17 mouse cellular contexts compared by ENCODE assay signal in genomic region chr1:52152369-52152768, GRCm38 (mm10). TPM values are rescaled to one million over a fixed set of nuclear protein-coding genes. Genes with fewer than 3 reads are reported as not detected.
DNase-seq lines count a peak whose midpoint lies in the region; ATAC-seq lines count a peak whose summit lies in the region.
"Had no signal": no experiment of that assay in that cellular context is flagged by ENCODE, and none has a peak within 500 bp of the region (broad histone marks: within the 10 kb centered on the region; RNA-seq: fewer than 3 reads in every experiment).

No protein-coding gene starts in this region.

- no peak overlapping the region for H3K9ac ChIP-seq in midbrain, embryonic 11.5 days (ENCODE audit: low read length)
- H3K9ac ChIP-seq in midbrain, embryonic 14.5 days (replicated peaks; ENCODE audit: low read length), result no peak overlapping the region
- no peak overlapping the region for H3K9ac ChIP-seq in heart, embryonic 12.5 days
- H3K9ac ChIP-seq: embryonic facial prominence, embryonic 12.5 days; forebrain, embryonic 15.5 days; hindbrain, embryonic 15.5 days; kidney, embryonic 15.5 days; limb, embryonic 12.5 days; liver, embryonic 15.5 days had no signal

- H3K4me1 ChIP-seq in midbrain, embryonic 11.5 days (ENCODE audit: control insufficient read depth, insufficient read depth, low read length), result peaks cover 12% of the 10 kb centered on the region
- peaks cover 4% of the 10 kb centered on the region; the same call in 1 of the 2 replicates for H3K4me1 ChIP-seq in midbrain, embryonic 14.5 days (ENCODE audit: control insufficient read depth, insufficient read depth, low read length)
- peaks cover 35% of the 10 kb centered on the region for H3K4me1 ChIP-seq in heart, embryonic 12.5 days (replicated peaks)

- H3K36me3 ChIP-seq in midbrain, embryonic 11.5 days (ENCODE audit: control insufficient read depth, insufficient read depth, low read length), result no peaks in the 10 kb centered on the region
- H3K36me3 ChIP-seq in midbrain, embryonic 14.5 days (ENCODE audit: control insufficient read depth, insufficient read depth, low read length), result no peaks in the 10 kb centered on the region
- H3K36me3 ChIP-seq in heart, embryonic 12.5 days, result peaks cover 25% of the 10 kb centered on the region
- H3K36me3 ChIP-seq: embryonic facial prominence, embryonic 12.5 days; forebrain, embryonic 15.5 days; hindbrain, embryonic 15.5 days had no signal

- no peaks in the 10 kb centered on the region for H3K9me3 ChIP-seq in midbrain, embryonic 11.5 days (ENCODE audit: control insufficient read depth, low read length)
- H3K9me3 ChIP-seq in midbrain, embryonic 14.5 days (ENCODE audit: control insufficient read depth, low read length), result no peaks in the 10 kb centered on the region
- H3K9me3 ChIP-seq in heart, embryonic 12.5 days (replicated peaks), result no peaks in the 10 kb centered on the region
- H3K9me3 ChIP-seq: embryonic facial prominence, embryonic 12.5 days; forebrain, embryonic 15.5 days; hindbrain, embryonic 15.5 days; kidney, embryonic 15.5 days; limb, embryonic 12.5 days; liver, embryonic 15.5 days had no signal

- peak; percentile 97 for DNase-seq in heart, adult 11 months
- DNase-seq in heart, postnatal 25 days (ENCODE audit: low spot score), result no peak
- DNase-seq in midbrain, embryonic 11.5 days (ENCODE audit: low spot score, missing footprints), result peak; percentile 77
- DNase-seq in midbrain, embryonic 14.5 days, result no peak
- no peak for DNase-seq in layer of hippocampus, postnatal 25 days (ENCODE audit: extremely low spot score in 1 of 2, low spot score in 1 of 2)
- DNase-seq: B cell, adult 2 months; cerebellum, adult 2 months had no signal

- intact Hi-C loops in heart, postnatal 25 days (cut with DNase I), result no loop called here

- no peak overlapping the region for H3K27ac ChIP-seq in midbrain, embryonic 11.5 days (ENCODE audit: low read depth, low read length)
- no peak overlapping the region for H3K27ac ChIP-seq in midbrain, embryonic 14.5 days (replicated peaks; ENCODE audit: low read depth, low read length)
- H3K27ac ChIP-seq in heart, embryonic 12.5 days (ENCODE audit: poor library complexity, severe bottlenecking), result peak overlapping the region; percentile 88
- H3K27ac ChIP-seq: embryonic facial prominence, embryonic 12.5 days; forebrain, embryonic 15.5 days; hindbrain, embryonic 15.5 days; kidney, embryonic 15.5 days; limb, embryonic 12.5 days; liver, embryonic 15.5 days; macrophage had no signal

- H3K4me2 ChIP-seq in midbrain, embryonic 11.5 days, result no peak overlapping the region
- H3K4me2 ChIP-seq in midbrain, embryonic 14.5 days (ENCODE audit: low read length), result no peak overlapping the region
- no peak overlapping the region for H3K4me2 ChIP-seq in heart, embryonic 12.5 days
- H3K4me2 ChIP-seq: embryonic facial prominence, embryonic 12.5 days; forebrain, embryonic 15.5 days; hindbrain, embryonic 15.5 days; kidney, embryonic 15.5 days; limb, embryonic 12.5 days; liver, embryonic 15.5 days had no signal

- WGBS in midbrain, embryonic 11.5 days, result 68% methylated on average over 13 of the region's 13 CpGs
- 55% methylated on average over 13 of the region's 13 CpGs for WGBS in midbrain, embryonic 14.5 days
- 57% methylated on average over 13 of the region's 13 CpGs for WGBS in heart, embryonic 12.5 days

- H3K4me3 ChIP-seq in midbrain, embryonic 11.5 days (ENCODE audit: low read depth, low read length), result no peak overlapping the region
- no peak overlapping the region for H3K4me3 ChIP-seq in midbrain, embryonic 14.5 days (replicated peaks; ENCODE audit: low read depth, low read length)
- H3K4me3 ChIP-seq in heart, embryonic 12.5 days, result no peak overlapping the region
- H3K4me3 ChIP-seq: embryonic facial prominence, embryonic 12.5 days; forebrain, embryonic 15.5 days; hindbrain, embryonic 15.5 days; kidney, embryonic 15.5 days; limb, embryonic 12.5 days; liver, embryonic 15.5 days had no signal

- ATAC-seq in midbrain, embryonic 11.5 days (ENCODE audit: low FRiP score), result no peak
- ATAC-seq in midbrain, embryonic 14.5 days (ENCODE audit: low FRiP score, low TSS enrichment), result no peak
- peak; percentile 73 for ATAC-seq in heart, embryonic 12.5 days (ENCODE audit: insufficient number of reproducible peaks, low FRiP score)
- ATAC-seq in cerebellum, adult (ENCODE audit: insufficient number of reproducible peaks, low FRiP score, low TSS enrichment), result no peak
- ATAC-seq: forebrain, embryonic 15.5 days; intestine, embryonic 16.5 days had no signal

- H3K27me3 ChIP-seq in midbrain, embryonic 11.5 days (ENCODE audit: control insufficient read depth, insufficient read depth, low read length), result no peaks in the 10 kb centered on the region
- H3K27me3 ChIP-seq in midbrain, embryonic 14.5 days (ENCODE audit: control insufficient read depth, insufficient read depth, low read length), result no peaks in the 10 kb centered on the region
- no peaks in the 10 kb centered on the region for H3K27me3 ChIP-seq in heart, embryonic 12.5 days (replicated peaks)
- H3K27me3 ChIP-seq: forebrain, embryonic 15.5 days; hindbrain, embryonic 15.5 days; kidney, embryonic 15.5 days; limb, embryonic 12.5 days; liver, embryonic 15.5 days had no signal

RNA-seq across cellular contexts. Expression of gene Stat1, which starts 33.1 kb away (rescaled TPM):
- total RNA-seq in heart, postnatal 25 days (2021), result 10 to 100 TPM; 24.7 to 26.8 TPM
- polyA plus RNA-seq in midbrain, embryonic 11.5 days (2014; fragmentation: Nextera tagmentation; extraction: Ambion mirVana), result 15.0 and 16.3 TPM in 2 replicates
- 9.0 and 22.2 TPM in 2 replicates for polyA plus RNA-seq in midbrain, embryonic 14.5 days (2014; fragmentation: Nextera tagmentation; extraction: Ambion mirVana)
- 28.9 and 31.4 TPM in 2 replicates for polyA plus RNA-seq in heart, embryonic 12.5 days (2016; fragmentation: Nextera tagmentation; extraction: Ambion mirVana)
- total RNA-seq in layer of hippocampus, postnatal 25 days (2021), result 10 to 100 TPM; 17.4 to 19.9 TPM

Comparison
In these comparisons a context has a peak if more than half of its experiments do, and no peak if none do; other contexts are left out.
1. DNase-seq: peak in heart, adult 11 months (single experiment) and midbrain, embryonic 11.5 days (single experiment); none in heart, postnatal 25 days (single experiment), midbrain, embryonic 14.5 days (single experiment) and layer of hippocampus, postnatal 25 days (0 of 2).